Mouse (Mus musculus): ENCODE results near the gene Alox12b. TPM values are rescaled to one million over a fixed set of nuclear protein-coding genes. Genes with fewer than 3 reads are reported as not detected.

The Alox12b gene
- polyA plus RNA-seq, 1 experiment: 43.9 TPM

DNA sequence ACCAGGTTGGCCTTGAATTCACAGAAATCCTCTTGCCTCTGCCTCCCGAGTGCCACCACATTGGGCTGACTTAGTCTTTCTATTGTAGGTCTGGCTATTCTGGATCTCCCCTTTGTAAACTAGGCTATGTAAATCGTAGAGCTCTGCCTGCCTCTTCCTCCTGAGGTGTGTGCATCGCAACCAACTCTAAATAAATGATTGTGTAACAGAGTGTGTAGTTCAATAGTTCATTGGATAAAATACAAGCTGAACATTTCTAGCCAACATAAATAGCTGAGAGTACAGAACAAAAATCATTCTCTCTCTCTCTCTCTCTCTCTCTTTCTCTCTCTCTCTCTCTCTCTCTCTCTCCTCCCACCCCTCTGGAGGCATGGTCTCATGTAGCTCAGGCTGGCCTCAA is 42.2 kb upstream of the Alox12b start:
- DNase-seq: no peak
- 71% methylated on average over 3 of the region's 3 CpGs for WGBS
- Histone ChIP-seq H3K4me3 (replicated peaks; ENCODE audit: extremely low read depth, low read depth, low read length) (no peak overlapping the region), H3K4me1 (ENCODE audit: control insufficient read depth, insufficient read depth, low read length) (peaks cover 4% of the 10 kb centered on the region; the same call in 1 of the 2 replicates)
- TF ChIP-seq CTCF (IDR thresholded peaks at IDR 0.05; ENCODE audit: insufficient read depth, low read length) (no peak), POLR2A (IDR thresholded peaks at IDR 0.05; ENCODE audit: borderline replicate concordance, extremely low read depth, low read depth, low read length) (no peak)

DNA sequence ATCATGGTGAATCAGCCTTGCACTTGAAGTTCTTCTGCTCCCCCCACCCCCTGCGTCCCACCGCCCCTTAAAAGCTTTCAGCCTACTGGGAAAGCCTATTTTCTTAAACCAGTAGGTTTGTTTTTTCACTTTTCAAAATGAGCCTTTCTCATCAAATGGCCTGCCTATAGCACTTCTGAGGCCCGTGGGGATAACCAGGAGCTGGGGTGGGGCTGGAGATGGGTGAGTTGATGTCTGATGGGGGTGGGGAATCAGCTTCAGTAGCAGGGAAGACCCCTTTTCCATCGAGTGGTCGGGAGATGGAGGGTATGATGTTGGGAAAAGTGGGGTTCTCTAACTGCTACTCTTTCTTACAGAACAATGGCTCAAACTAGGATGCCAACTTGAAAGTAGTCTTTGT is 39.9 kb upstream of the Alox12b start:
- no peak overlapping the region for H3K4me3 ChIP-seq (replicated peaks; ENCODE audit: extremely low read depth, low read depth, low read length)
- no peaks in the 10 kb centered on the region for H3K4me1 ChIP-seq (ENCODE audit: control insufficient read depth, insufficient read depth, low read length)
- no peak for TF ChIP-seq CTCF (IDR thresholded peaks at IDR 0.05; ENCODE audit: insufficient read depth, low read length)
- TF ChIP-seq POLR2A (IDR thresholded peaks at IDR 0.05; ENCODE audit: borderline replicate concordance, extremely low read depth, low read depth, low read length): no peak
- 53% methylated on average over 5 of the region's 5 CpGs for WGBS
- no peak for DNase-seq

DNA sequence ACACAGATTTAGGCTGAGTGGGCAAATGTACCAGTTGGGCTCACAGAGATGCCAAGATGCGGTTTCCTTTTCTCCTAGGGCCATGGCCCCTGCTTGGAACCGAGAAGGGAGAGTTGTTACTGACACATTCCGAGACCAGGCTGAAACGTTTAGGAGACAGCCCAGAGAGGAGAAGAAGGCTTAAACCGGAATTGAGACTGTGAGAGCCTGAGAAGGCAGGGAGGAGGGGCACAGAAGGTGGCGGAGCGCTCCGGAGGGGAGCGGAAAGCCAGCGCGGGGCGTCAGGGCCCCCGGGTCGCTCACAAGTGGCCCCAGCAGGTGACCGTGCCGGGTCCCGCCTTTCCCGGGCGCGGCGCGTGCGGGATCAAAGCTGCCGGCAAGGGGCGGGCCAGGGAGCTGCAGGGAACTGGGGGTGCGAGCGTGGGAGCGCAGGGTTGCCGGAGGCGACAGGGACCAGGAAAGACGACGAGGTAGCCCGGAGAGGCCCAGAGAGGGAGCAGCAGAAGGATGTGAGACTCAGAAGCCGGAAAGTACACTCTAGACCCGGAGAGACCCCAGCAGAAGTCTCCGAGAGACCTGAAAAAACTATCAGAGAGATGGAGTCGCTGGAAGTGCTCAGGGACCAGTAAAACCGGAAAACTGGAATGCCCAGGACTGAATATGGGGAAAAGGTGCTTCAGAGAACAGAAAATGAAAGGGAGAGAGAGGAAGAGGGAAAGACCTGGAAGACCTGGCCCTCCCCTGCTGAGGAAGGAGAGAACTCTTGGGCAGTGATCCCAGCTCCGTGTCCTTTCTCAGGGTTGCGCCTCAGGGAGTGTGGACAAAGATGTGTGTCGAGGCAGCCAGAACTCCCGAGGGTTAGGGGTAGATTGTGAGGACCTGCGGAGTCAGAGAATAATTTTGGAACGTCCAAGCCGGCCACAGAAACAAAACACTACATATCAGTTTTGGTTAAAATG is 38.8 kb upstream of the Alox12b start:
- no peak for TF ChIP-seq CTCF (IDR thresholded peaks at IDR 0.05; ENCODE audit: insufficient read depth, low read length)
- 0 out of 2 replicates have a peak, but pooled peaks have one; percentile 20 for TF ChIP-seq POLR2A (IDR thresholded peaks at IDR 0.05; ENCODE audit: borderline replicate concordance, extremely low read depth, low read depth, low read length)
- under 1% methylated on average over 45 of the region's 45 CpGs for whole genome bisulfite sequencing
- Histone ChIP-seq H3K4me3 (replicated peaks; ENCODE audit: extremely low read depth, low read depth, low read length) (peak overlapping the region; percentile 76), H3K4me1 (ENCODE audit: control insufficient read depth, insufficient read depth, low read length) (peaks cover under 1% of the 10 kb centered on the region; the same call in 1 of the 2 replicates)
- peak; percentile 80 for DNase-seq

DNA sequence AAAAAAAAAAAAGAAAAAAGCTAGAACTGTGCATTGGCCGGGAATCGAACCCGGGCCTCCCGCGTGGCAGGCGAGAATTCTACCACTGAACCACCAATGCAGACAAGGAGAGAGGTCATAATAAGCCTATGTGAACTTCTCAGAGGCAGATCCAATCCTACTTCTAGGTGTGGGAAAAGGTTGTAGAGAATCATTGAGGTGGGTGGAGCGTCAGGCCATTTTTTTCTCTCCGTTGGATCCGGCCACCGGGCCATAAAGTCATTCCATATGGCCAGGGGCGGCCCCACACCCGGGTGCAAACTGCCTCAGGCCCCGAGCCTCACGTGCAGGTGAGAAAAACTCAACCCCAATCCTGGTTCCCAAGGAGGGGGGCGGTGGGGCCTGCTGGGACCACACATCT is 38.0 kb upstream of the Alox12b start:
- 3% methylated on average over 15 of the region's 15 CpGs for whole genome bisulfite sequencing
- TF ChIP-seq POLR2A (IDR thresholded peaks at IDR 0.05; ENCODE audit: borderline replicate concordance, extremely low read depth, low read depth, low read length) (no peak), CTCF (IDR thresholded peaks at IDR 0.05; ENCODE audit: insufficient read depth, low read length) (no peak)
- peaks cover 3% of the 10 kb centered on the region; the same call in 1 of the 2 replicates for H3K4me1 ChIP-seq (ENCODE audit: control insufficient read depth, insufficient read depth, low read length)
- peak overlapping the region; percentile 76 for H3K4me3 ChIP-seq (replicated peaks; ENCODE audit: extremely low read depth, low read depth, low read length)
- DNase-seq: peak; percentile 84

DNA sequence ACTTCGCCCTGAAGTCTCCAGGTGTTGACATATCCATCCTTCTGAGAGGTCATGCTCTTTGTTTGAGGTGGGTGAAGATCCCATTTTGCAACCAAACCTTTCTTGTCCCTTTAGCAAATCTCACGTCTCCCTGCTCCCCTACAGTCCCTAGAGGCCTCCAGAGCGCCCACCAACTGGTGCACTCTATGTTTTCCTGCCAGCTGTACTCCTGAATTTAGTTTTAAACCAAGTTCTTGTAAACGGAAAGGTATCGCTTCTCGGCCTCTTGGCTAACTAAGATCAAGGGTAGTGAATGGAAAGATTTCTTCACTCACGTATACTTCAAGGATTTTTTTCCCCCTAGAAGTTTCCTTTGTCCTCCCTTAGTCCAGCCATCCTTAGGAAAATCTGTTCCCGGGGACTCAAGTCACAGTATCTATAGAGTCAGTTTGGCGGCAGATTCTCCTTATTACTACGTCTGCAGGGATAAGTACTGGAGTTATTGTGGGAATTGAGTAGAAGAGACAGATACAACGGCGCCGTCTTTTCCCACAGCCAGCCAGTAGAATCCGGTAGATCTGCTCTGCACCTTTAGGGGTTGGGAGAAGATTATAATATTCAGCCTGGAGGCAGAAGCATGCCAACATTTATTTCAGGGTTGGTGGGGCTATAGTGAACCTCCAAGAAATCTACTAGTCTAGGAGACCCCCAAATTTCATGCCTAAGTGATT is 37.2 kb upstream of the Alox12b start:
- TF ChIP-seq CTCF (IDR thresholded peaks at IDR 0.05; ENCODE audit: insufficient read depth, low read length): no peak
- TF ChIP-seq POLR2A (IDR thresholded peaks at IDR 0.05; ENCODE audit: borderline replicate concordance, extremely low read depth, low read depth, low read length): no peak

DNA sequence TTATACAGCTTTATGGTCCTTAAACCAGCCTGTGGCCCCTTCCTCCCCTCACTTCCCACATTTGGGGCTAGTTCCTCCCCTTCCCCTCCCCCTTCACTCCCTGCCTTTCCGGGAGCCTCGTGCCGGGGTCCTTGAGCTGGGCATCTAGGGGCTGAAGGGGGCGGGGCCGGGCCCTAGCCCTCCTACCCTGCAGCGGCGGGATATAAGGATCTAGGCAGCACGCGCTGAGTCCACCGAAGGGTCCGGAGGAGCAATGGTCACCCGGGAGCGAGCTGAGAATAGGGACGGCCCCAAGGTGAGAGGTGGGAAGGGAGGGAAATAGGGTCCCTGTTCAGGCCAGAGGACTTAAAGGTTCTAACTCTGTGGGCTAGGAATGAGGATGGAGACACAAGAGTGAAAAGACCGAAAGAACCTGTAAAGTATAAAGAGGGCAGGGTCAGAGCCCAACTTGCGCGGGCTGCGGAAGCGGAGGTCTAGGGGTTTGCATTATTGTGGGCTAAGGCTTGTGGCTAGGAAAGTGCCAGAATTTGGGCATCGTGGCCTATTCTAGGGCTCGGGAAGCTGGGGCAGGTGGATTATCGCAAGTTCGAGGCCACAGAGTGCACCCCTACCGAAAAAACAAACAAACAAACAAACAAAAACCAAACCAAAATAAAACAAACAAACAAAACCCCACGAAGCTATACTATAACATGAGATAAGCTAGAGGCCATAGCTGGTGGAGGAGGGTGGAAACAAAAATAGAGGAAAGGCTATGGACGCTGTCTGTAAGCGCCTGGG is 36.4 kb upstream of the Alox12b start, which contains the start of gene Hes7:
Gene Hes7 (plus strand): TSS at position 184 of the 780 bp plus-strand sequence.
- Histone ChIP-seq H3K4me3 (replicated peaks; ENCODE audit: extremely low read depth, low read depth, low read length) (peak within 1 kb of the TSS; percentile 74), H3K4me1 (ENCODE audit: control insufficient read depth, insufficient read depth, low read length) (peaks cover 3% of the 10 kb centered on the region; the same call in 1 of the 2 replicates)
- TF ChIP-seq CTCF (IDR thresholded peaks at IDR 0.05; ENCODE audit: insufficient read depth, low read length) (no peak), POLR2A (IDR thresholded peaks at IDR 0.05; ENCODE audit: borderline replicate concordance, extremely low read depth, low read depth, low read length) (no peak)
- no peak for DNase-seq
- WGBS: 20% methylated on average over 27 of the region's 27 CpGs

More for the DNA sequence above, 37.2 kb upstream of the Alox12b start:
- DNase-seq: no peak
- WGBS: 73% methylated on average over 14 of the region's 14 CpGs
- Histone ChIP-seq H3K4me1 (ENCODE audit: control insufficient read depth, insufficient read depth, low read length) (peaks cover 3% of the 10 kb centered on the region; the same call in 1 of the 2 replicates), H3K4me3 (replicated peaks; ENCODE audit: extremely low read depth, low read depth, low read length) (no peak overlapping the region)

DNA sequence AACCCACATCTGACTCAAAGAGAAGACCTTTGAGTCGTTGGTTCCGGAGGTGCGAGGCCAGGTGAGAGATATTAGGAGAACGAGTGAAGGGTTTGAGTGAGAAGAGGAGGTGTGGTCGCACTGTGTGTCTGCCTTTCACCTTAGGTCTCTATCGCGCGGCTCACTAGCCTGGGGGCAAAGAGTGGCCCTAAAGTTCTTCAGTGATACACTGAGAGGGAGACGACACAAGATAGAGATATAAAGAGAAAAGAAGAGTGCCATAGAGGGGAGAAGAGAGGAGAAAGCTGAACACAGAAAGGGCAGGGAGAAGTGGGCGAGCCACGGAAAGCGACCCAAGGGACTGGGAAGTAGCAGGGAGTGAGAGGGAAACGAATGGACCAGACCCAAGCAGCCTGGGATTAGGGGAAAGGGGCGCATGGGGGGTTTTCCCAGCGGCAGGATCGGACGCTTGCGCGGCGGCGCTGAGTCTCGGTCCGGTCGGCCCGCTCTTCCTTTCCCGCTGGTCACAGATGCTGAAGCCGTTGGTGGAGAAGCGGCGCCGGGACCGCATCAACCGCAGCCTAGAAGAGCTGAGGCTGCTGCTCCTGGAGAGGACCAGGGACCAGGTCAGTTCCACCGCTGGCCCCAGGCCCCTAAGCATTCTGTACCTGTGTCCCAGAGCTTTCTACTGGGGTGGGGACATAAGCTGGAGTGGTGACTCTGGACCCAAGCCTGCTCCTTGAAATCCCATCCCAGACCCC is 35.6 kb upstream of the Alox12b start:
- TF ChIP-seq CTCF (IDR thresholded peaks at IDR 0.05; ENCODE audit: insufficient read depth, low read length) (no peak), POLR2A (IDR thresholded peaks at IDR 0.05; ENCODE audit: borderline replicate concordance, extremely low read depth, low read depth, low read length) (no peak)
- Histone ChIP-seq H3K4me3 (replicated peaks; ENCODE audit: extremely low read depth, low read depth, low read length) (peak overlapping the region; percentile 74), H3K4me1 (ENCODE audit: control insufficient read depth, insufficient read depth, low read length) (peaks cover 9% of the 10 kb centered on the region; the same call in 1 of the 2 replicates)
- peak; percentile 54 for DNase-seq
- WGBS: 6% methylated on average over 33 of the region's 33 CpGs

DNA sequence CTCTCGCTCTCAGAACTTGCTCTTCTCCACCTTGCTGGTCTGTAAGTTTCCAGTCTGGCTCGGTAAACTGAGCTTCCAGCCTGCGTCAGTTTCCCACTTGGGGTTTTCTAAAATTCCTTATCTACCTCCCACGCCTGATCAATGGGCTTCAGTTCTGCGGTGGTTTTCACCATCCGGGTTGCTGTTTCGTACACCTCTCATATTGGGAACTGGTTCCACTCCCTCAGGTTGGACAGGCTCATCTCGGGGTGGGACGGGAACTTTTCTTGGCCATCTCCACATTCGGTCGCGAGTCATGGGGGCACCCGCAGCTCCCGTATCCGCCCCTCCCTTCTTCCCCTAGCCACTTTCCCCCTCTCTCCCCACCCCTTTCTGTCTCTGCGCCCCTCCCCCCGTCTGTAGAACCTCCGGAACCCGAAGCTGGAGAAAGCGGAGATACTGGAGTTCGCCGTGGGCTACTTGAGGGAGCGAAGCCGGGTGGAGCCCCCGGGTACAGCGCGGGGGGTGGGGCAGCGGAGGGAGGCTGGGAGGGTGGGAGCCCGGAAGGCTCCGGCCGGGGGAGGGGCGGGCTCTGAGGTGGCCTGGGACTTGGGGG is 35.0 kb upstream of the Alox12b start:
- Histone ChIP-seq H3K4me3 (replicated peaks; ENCODE audit: extremely low read depth, low read depth, low read length) (peak overlapping the region; percentile 74), H3K4me1 (ENCODE audit: control insufficient read depth, insufficient read depth, low read length) (peaks cover 9% of the 10 kb centered on the region; the same call in 1 of the 2 replicates)
- no peak for DNase-seq
- TF ChIP-seq POLR2A (IDR thresholded peaks at IDR 0.05; ENCODE audit: borderline replicate concordance, extremely low read depth, low read depth, low read length): no peak
- TF ChIP-seq CTCF (IDR thresholded peaks at IDR 0.05; ENCODE audit: insufficient read depth, low read length): no peak
- WGBS: 3% methylated on average over 32 of the region's 32 CpGs
